Mouse (Mus musculus) left cerebral cortex, postnatal 10 days (tissue): ENCODE measurements at regions not wholly inside any gene's neighbourhood (a gene's known extent, or its start where the extent isn't known, plus 50 kb on each side); places are given as distances from the start of the nearest gene placed in this dataset.

ENCODE experiments used
- DNase-seq, 2 experiments: peaks; one replicate each; pipeline ENCODE4 v3.0.0; 2021 to 2022; ENCODE audit warnings: low spot score in 2 of 2, mixed read lengths in 1 of 2; ENCODE audit errors: extremely low spot score in 1 of 2
- intact Hi-C: fragments of 180-260 bp; cut with DNase I; formaldehyde crosslinking; loops from one replicate; pipeline ENCODE4 v1.15.1; 2025

- intact Hi-C loops, result no loop called here
- peak in 1 of 2 experiments; percentile 9 for DNase-seq
Observed at GRCm38 (mm10) chr3:38617989-38618388, 133.3 kb upstream of the Ankrd50 start.

GRCm38 (mm10) chr3:38617217-38617616 is 132.6 kb upstream of the Ankrd50 start:
- intact Hi-C loops, result no loop called here

GRCm38 (mm10) chr3:38613706-38614105 is 129.1 kb upstream of the Ankrd50 start:
- no peak for DNase-seq
- intact Hi-C loops, result no loop called here

More at GRCm38 (mm10) chr3:38617217-38617616, 132.6 kb upstream of the Ankrd50 start:
- no peak for DNase-seq

GRCm38 (mm10) chr3:38591531-38591930 is 106.9 kb upstream of the Ankrd50 start:
- DNase-seq, result no peak
- intact Hi-C loops, result no loop called here

GRCm38 (mm10) chr3:38588966-38589365 is 104.3 kb upstream of the Ankrd50 start:
- DNase-seq, result no peak
- intact Hi-C loops, result no loop called here

GRCm38 (mm10) chr3:38585509-38585908 is 100.9 kb upstream of the Ankrd50 start:
- no peak for DNase-seq

GRCm38 (mm10) chr3:38579781-38580180 is 95.1 kb upstream of the Ankrd50 start:
- intact Hi-C loops, result no loop called here
- no peak for DNase-seq

More at GRCm38 (mm10) chr3:38585509-38585908, 100.9 kb upstream of the Ankrd50 start:
- intact Hi-C loops, result no loop called here

- DNase-seq, result no peak
- intact Hi-C loops, result no loop called here
Observed at GRCm38 (mm10) chr3:38577890-38578628, 93.4 kb upstream of the Ankrd50 start.

- intact Hi-C loops, result no loop called here
- no peak for DNase-seq
Observed at GRCm38 (mm10) chr3:38573594-38573993, 89.0 kb upstream of the Ankrd50 start.

GRCm38 (mm10) chr3:38572159-38572558 is 87.5 kb upstream of the Ankrd50 start:
- intact Hi-C loops, result no loop called here
- DNase-seq, result no peak

GRCm38 (mm10) chr3:38571224-38571623 is 86.6 kb upstream of the Ankrd50 start:
- intact Hi-C loops, result no loop called here
- DNase-seq, result no peak

- DNase-seq, result peak in 1 of 2 experiments; percentile 28
- intact Hi-C loops, result no loop called here
Observed at GRCm38 (mm10) chr3:38569001-38569400, 84.4 kb upstream of the Ankrd50 start.

GRCm38 (mm10) chr3:38568596-38568975 is 83.9 kb upstream of the Ankrd50 start:
- intact Hi-C loops, result no loop called here
- DNase-seq, result peak in 1 of 2 experiments; percentile 22

- no peak for DNase-seq
- intact Hi-C loops, result no loop called here
Observed at GRCm38 (mm10) chr3:38567946-38568595, 83.4 kb upstream of the Ankrd50 start.

GRCm38 (mm10) chr3:38566576-38566975 is 81.9 kb upstream of the Ankrd50 start:
- intact Hi-C loops, result no loop called here
- DNase-seq, result no peak

GRCm38 (mm10) chr3:38564844-38565243 is 80.2 kb upstream of the Ankrd50 start:
- intact Hi-C loops, result no loop called here
- DNase-seq, result no peak

- intact Hi-C loops, result no loop called here
- DNase-seq, result no peak
Observed at GRCm38 (mm10) chr3:38564364-38564763, 79.7 kb upstream of the Ankrd50 start.

GRCm38 (mm10) chr3:38561186-38561585 is 76.5 kb upstream of the Ankrd50 start:
- intact Hi-C loops, result no loop called here

GRCm38 (mm10) chr3:38555939-38556338 is 71.3 kb upstream of the Ankrd50 start:
- no peak for DNase-seq
- intact Hi-C loops, result no loop called here

More at GRCm38 (mm10) chr3:38561186-38561585, 76.5 kb upstream of the Ankrd50 start:
- no peak for DNase-seq

- DNase-seq, result no peak
Observed at GRCm38 (mm10) chr3:38553470-38554043, 68.9 kb upstream of the Ankrd50 start.

More at GRCm38 (mm10) chr3:38553470-38554043, 68.9 kb upstream of the Ankrd50 start:
- intact Hi-C loops, result no loop called here
